Mouse (Mus musculus) forebrain, embryonic 15.5 days (tissue): ENCODE measurements around the gene Pink1. TPM values are rescaled to one million over a fixed set of nuclear protein-coding genes. Genes with fewer than 3 reads are reported as not detected.

Source experiments
- ATAC-seq: fragments of 200-750 bp; cut with Nextera tagmentation; replicated peaks from 2 replicates; pipeline ENCODE4 v1.8.0; 2017; ENCODE audit warnings: mild to moderate bottlenecking, moderate TSS enrichment, moderate library complexity
- H3K27ac ChIP-seq: fragments of 300-500 bp; sonication (generic); replicated peaks from 2 replicates; pipeline ENCODE4 v1.5.1; 2015; ENCODE audit warnings: mild to moderate bottlenecking, inconsistent platforms
- H3K27me3 ChIP-seq: fragments of 300-500 bp; sonication (generic); 2 replicates; pipeline ENCODE4 v1.6.1; 2015; ENCODE audit warnings: inconsistent platforms
- H3K36me3 ChIP-seq: fragments of 300-500 bp; sonication (generic); 2 replicates; pipeline ENCODE4 v1.6.1; 2015; ENCODE audit warnings: mild to moderate bottlenecking, inconsistent platforms
- H3K4me1 ChIP-seq: fragments of 300-500 bp; sonication (generic); 2 replicates; pipeline ENCODE4 v1.6.1; 2015; ENCODE audit warnings: inconsistent platforms
- H3K4me2 ChIP-seq: fragments of 300-500 bp; sonication (generic); replicated peaks from 2 replicates; pipeline ENCODE4 v1.6.1; 2015; ENCODE audit warnings: mild to moderate bottlenecking, inconsistent platforms
- H3K4me3 ChIP-seq: fragments of 300-500 bp; sonication (generic); 2 replicates; pipeline ENCODE4 v1.5.1; 2015; ENCODE audit warnings: mild to moderate bottlenecking, inconsistent platforms
- H3K9ac ChIP-seq: fragments of 300-500 bp; sonication (generic); replicated peaks from 2 replicates; pipeline ENCODE4 v1.6.1; 2015; ENCODE audit warnings: mild to moderate bottlenecking, inconsistent platforms
- H3K9me3 ChIP-seq: fragments of 300-500 bp; sonication (generic); 2 replicates; pipeline ENCODE4 v1.6.1; 2016; ENCODE audit warnings: inconsistent platforms
- WGBS: fragments of 180-500 bp; shearing (Covaris S2); methylation state at CpG from one replicate; pipeline ENCODE4 v1.1.7; 2015; ENCODE audit warnings: mixed read lengths; 5-methylcytosine and 5-hydroxymethylcytosine counted together
- microRNA-seq: library from miRNA; unstranded; fragments of <30 nt; microRNA quantifications from one replicate; pipeline ENCODE4, GENCODE M21; 2016
- polyA plus RNA-seq: library from polyadenylated mRNA; unstranded; fragments of >200 nt; fragmentation: Nextera tagmentation; extraction: Ambion mirVana; gene quantifications from 2 replicates; pipeline ENCODE4 v1.2.1, GENCODE M21; 2015

The Pink1 gene
- polyA plus RNA-seq, 1 experiment from 2014 or later, result 98.5 TPM

DNA sequence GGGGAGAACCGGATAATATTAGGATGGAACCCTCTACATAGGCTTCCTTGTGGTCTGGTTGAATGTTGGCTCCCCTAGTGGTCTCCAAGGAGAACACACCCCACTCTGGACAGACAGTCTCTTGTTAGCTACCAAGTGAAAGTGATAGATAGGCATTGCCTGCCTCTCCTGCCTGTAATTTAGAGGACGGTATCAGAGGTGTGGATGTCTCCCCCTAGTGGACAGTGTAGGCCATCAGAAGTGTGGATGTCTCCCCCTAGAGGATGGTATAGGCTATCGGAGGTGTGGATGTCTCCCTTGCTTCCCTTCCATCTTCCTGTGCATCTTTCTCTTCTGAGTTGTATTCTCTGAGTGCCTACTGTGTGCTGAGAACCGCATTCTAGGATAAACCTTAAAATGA is 43.3 kb downstream of the Pink1 start:
- no peak overlapping the region for H3K27ac ChIP-seq
- 23% methylated on average over 4 of the region's 4 CpGs for WGBS

DNA sequence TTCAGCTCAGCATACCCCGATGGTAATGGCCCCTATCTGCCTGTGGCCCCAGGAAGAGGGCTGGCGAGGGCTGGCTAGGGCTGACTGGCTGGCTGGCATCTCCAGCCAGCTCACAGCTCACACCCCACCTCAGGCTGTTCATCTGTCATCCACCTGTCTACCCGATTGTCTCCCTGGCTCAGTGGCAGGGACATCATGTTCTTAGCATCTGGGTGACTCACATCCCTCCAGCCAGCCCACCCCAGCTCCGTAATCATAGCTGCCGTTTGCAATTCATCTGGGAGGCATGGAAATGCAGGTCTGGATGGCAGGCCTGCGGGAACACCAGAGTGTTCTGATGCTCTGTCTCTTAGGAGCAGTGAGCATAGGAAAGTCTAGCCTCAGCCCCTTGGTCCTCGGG is 47.8 kb downstream of the Pink1 start:
- H3K4me1 ChIP-seq, result no peaks in the 10 kb centered on the region
- H3K4me2 ChIP-seq, result no peak overlapping the region
- H3K36me3 ChIP-seq, result no peaks in the 10 kb centered on the region
- H3K27me3 ChIP-seq, result no peaks in the 10 kb centered on the region
- 83% methylated on average over 7 of the region's 7 CpGs for WGBS
- no peak overlapping the region for H3K9ac ChIP-seq
- no peak overlapping the region for H3K27ac ChIP-seq
- no peak overlapping the region for H3K4me3 ChIP-seq
- no peaks in the 10 kb centered on the region for H3K9me3 ChIP-seq
- no peak for ATAC-seq

More for the DNA sequence above, 43.3 kb downstream of the Pink1 start:
- no peak overlapping the region for H3K4me3 ChIP-seq
- no peak overlapping the region for H3K9ac ChIP-seq
- ATAC-seq, result 0 out of 2 replicates have a peak, but pooled peaks have one; percentile 35
- H3K27me3 ChIP-seq, result no peaks in the 10 kb centered on the region
- no peaks in the 10 kb centered on the region for H3K9me3 ChIP-seq
- no peaks in the 10 kb centered on the region for H3K36me3 ChIP-seq
- no peak overlapping the region for H3K4me2 ChIP-seq
- H3K4me1 ChIP-seq, result no peaks in the 10 kb centered on the region

DNA sequence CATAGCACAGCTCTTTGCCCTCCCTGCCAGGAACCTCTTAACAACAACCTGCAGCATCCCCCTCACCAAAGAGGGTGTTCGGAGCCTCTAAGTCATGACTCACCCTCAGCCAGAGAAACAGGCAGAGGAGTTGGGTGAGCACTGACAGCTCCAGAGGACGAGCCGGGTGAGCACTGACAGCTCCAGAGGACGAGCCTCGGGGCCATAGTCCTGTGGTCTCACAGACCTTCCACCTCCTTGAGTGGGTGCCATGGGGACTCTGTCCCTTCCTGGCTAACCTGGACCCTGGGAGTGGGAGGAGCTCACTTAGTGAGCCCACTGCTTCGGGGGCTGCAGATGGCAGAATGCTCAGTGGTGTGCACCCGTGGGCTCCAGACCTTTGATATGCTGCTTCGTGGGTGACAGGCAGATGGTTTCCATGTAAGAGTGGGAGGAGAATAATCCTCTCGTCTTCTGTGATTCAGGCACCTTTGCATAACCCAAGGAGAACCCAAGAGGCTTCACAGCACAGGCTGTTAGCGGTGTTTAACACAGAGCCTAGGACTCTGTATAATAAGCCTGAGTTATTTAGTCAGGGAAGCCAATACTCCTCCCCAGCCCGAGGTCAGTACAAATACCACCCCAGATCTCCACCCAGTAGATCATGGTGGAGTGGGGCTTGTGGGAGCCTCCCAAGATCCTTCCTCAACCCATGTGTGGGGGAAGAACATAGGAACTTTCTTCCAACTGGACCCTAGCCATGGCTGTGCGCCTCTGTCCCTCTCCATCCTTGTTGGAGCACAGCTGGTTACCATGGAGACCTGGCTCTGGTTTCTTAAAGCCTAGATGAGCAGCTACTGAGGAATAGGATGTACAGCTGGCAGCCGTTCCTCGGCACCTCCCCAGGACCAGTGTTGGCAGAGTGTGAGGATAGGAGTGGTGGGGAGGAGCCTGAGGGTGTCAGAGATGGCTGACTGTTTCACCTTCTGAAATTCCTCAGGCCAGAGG is 53.8 kb downstream of the Pink1 start:
- ATAC-seq, result 0 out of 2 replicates have a peak, but pooled peaks have one; percentile 43
- WGBS, result 67% methylated on average over 14 of the region's 14 CpGs
- Histone ChIP-seq H3K4me1 (peaks cover 6% of the 10 kb centered on the region), H3K27ac (no peak overlapping the region), H3K9me3 (no peaks in the 10 kb centered on the region), H3K4me2 (no peak overlapping the region), H3K27me3 (no peaks in the 10 kb centered on the region), H3K9ac (no peak overlapping the region), H3K4me3 (no peak overlapping the region), H3K36me3 (no peaks in the 10 kb centered on the region)

DNA sequence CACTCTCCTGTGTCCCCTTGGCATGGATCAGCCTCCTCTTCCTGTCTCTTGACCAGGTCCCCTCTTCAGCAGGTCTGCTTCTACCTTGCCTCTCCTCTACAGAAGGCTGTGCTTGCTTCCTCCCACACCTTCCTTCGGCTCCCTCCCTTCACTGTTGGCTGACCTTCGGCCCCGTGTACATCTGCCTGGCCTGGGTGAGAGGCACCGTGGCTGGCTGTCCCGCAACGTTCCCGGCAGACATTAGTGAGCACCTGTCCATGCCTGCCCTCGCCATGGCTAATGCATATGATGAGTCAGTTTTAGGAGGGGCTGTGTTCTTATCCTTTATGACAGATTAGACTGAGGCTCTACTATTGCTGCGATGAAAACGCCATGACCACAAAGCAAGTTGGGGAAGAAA is 58.2 kb downstream of the Pink1 start:
- 90% methylated on average over 10 of the region's 10 CpGs for whole genome bisulfite sequencing
- Histone ChIP-seq H3K4me2 (no peak overlapping the region), H3K9me3 (no peaks in the 10 kb centered on the region), H3K9ac (no peak overlapping the region), H3K4me3 (no peak overlapping the region), H3K36me3 (no peaks in the 10 kb centered on the region), H3K27me3 (peaks cover 6% of the 10 kb centered on the region; the same call in 1 of the 2 replicates), H3K4me1 (peaks cover 5% of the 10 kb centered on the region), H3K27ac (no peak overlapping the region)
- no peak for ATAC-seq

Small RNA genes lying within 50 kb of the gene (microRNA-seq; reads per million reads assigned to microRNA genes)
- not detected for gene Gm27646
- gene Mir7019, result 4.6 reads per million, percentile 17 among the genes with 10 or more reads in this experiment

Other genes with a start within 250 kb of the Pink1 start
- 261 and 262 TPM in 2 replicates for gene Hp1bp3, start 110.0 kb downstream of the Pink1 start, polyA plus RNA-seq
- gene Sh2d5, start 75.9 kb downstream of the Pink1 start, polyA plus RNA-seq, result 5.9 and 6.8 TPM in 2 replicates
- gene Kif17, start 75.9 kb downstream of the Pink1 start, polyA plus RNA-seq, result 1.4 and 1.6 TPM in 2 replicates
- 178 and 183 TPM in 2 replicates for gene Ddost, start 21.6 kb downstream of the Pink1 start, polyA plus RNA-seq
- 1.4 and 2.2 TPM in 2 replicates for gene Cda, start 41.7 kb upstream of the Pink1 start, polyA plus RNA-seq
- gene Fam43b, start 70.2 kb upstream of the Pink1 start, polyA plus RNA-seq, result 4.7 and 7.2 TPM in 2 replicates
- 18.5 and 19.0 TPM in 2 replicates for gene Mul1, start 108.4 kb upstream of the Pink1 start, polyA plus RNA-seq
- 9.7 and 10.7 TPM in 2 replicates for gene Camk2n1, start 128.0 kb upstream of the Pink1 start, polyA plus RNA-seq